Mouse (Mus musculus): ENCODE data around the gene Thsd4. TPM values are rescaled to one million over a fixed set of nuclear protein-coding genes. Genes with fewer than 3 reads are reported as not detected.

Gene Thsd4
- total and polyA plus RNA-seq, 2 experiments from 2014 or later: 4.8 to 45.0 TPM

GRCm38 (mm10) chr9:60477991-60478750 is 43.7 kb downstream of the Thsd4 start:
- 25% methylated on average over 14 of the region's 14 CpGs for WGBS
- Histone ChIP-seq H3K4me2 (ENCODE audit: low read depth, low read length) (peak overlapping the region; percentile 28), H3K9ac (replicated peaks; ENCODE audit: low read depth, low read length) (no peak overlapping the region), H3K9me3 (replicated peaks; ENCODE audit: control insufficient read depth, low read length) (no peaks in the 10 kb centered on the region), H3K27me3 (ENCODE audit: control insufficient read depth, insufficient read depth, low read length) (no peaks in the 10 kb centered on the region), H3K4me3 (ENCODE audit: low read depth, low read length) (no peak overlapping the region), H3K27ac (ENCODE audit: low read depth) (no peak overlapping the region), H3K36me3 (replicated peaks; ENCODE audit: control insufficient read depth, insufficient read depth, low read length) (no peaks in the 10 kb centered on the region), H3K4me1 (ENCODE audit: control insufficient read depth, insufficient read depth) (0 out of 2 replicates have a peak, but pooled peaks cover 17% of the 10 kb centered on the region)
- TF ChIP-seq CTCF (IDR thresholded peaks at IDR 0.05; ENCODE audit: low read depth) (no peak), EP300 (IDR thresholded peaks at IDR 0.05; ENCODE audit: low read depth) (no peak)
- peak; percentile 37 for DNase-seq (ENCODE audit: low spot score)
- peak; percentile 75 for ATAC-seq (ENCODE audit: insufficient read depth, low read depth)

GRCm38 (mm10) chr9:60460010-60460982 is 61.5 kb downstream of the Thsd4 start:
- Histone ChIP-seq H3K27ac (ENCODE audit: low read depth) (no peak overlapping the region), H3K4me1 (ENCODE audit: control insufficient read depth, insufficient read depth) (no peaks in the 10 kb centered on the region), H3K4me3 (ENCODE audit: low read depth, low read length) (no peak overlapping the region), H3K4me2 (ENCODE audit: low read depth, low read length) (no peak overlapping the region), H3K9ac (replicated peaks; ENCODE audit: low read depth, low read length) (no peak overlapping the region), H3K36me3 (replicated peaks; ENCODE audit: control insufficient read depth, insufficient read depth, low read length) (no peaks in the 10 kb centered on the region), H3K9me3 (replicated peaks; ENCODE audit: control insufficient read depth, low read length) (no peaks in the 10 kb centered on the region), H3K27me3 (ENCODE audit: control insufficient read depth, insufficient read depth, low read length) (no peaks in the 10 kb centered on the region)
- TF ChIP-seq CTCF (IDR thresholded peaks at IDR 0.05; ENCODE audit: low read depth): no peak
- TF ChIP-seq EP300 (IDR thresholded peaks at IDR 0.05; ENCODE audit: low read depth): no peak
- no peak for DNase-seq (ENCODE audit: low spot score)
- no peak for ATAC-seq (ENCODE audit: insufficient read depth, low read depth)
- 88% methylated on average over 13 of the region's 13 CpGs for WGBS

- no peaks in the 10 kb centered on the region for H3K27me3 ChIP-seq (ENCODE audit: control insufficient read depth, insufficient read depth, low read length)
- no peaks in the 10 kb centered on the region for H3K36me3 ChIP-seq (replicated peaks; ENCODE audit: control insufficient read depth, insufficient read depth, low read length)
- TF ChIP-seq EP300 (IDR thresholded peaks at IDR 0.05; ENCODE audit: low read depth): no peak
- no peak for TF ChIP-seq CTCF (IDR thresholded peaks at IDR 0.05; ENCODE audit: low read depth)
- H3K4me2 ChIP-seq (ENCODE audit: low read depth, low read length): peak overlapping the region; percentile 7; the same call in 1 of the 2 replicates
- no peak overlapping the region for H3K27ac ChIP-seq (ENCODE audit: low read depth)
- H3K4me3 ChIP-seq (ENCODE audit: low read depth, low read length): no peak overlapping the region
- DNase-seq (ENCODE audit: low spot score) (peak; percentile 23), ATAC-seq (ENCODE audit: insufficient read depth, low read depth) (peak; percentile 47; the same call in 1 of the 2 replicates)
- WGBS: 60% methylated on average over 14 of the region's 14 CpGs
- no peaks in the 10 kb centered on the region for H3K9me3 ChIP-seq (replicated peaks; ENCODE audit: control insufficient read depth, low read length)
- no peaks in the 10 kb centered on the region for H3K4me1 ChIP-seq (ENCODE audit: control insufficient read depth, insufficient read depth)
- no peak overlapping the region for H3K9ac ChIP-seq (replicated peaks; ENCODE audit: low read depth, low read length)
Observed at GRCm38 (mm10) chr9:60458468-60458962, 63.3 kb downstream of the Thsd4 start.

- TF ChIP-seq CTCF (IDR thresholded peaks at IDR 0.05; ENCODE audit: low read depth): no peak
- TF ChIP-seq EP300 (IDR thresholded peaks at IDR 0.05; ENCODE audit: low read depth): no peak
- H3K9ac ChIP-seq (replicated peaks; ENCODE audit: low read depth, low read length): no peak overlapping the region
- H3K4me3 ChIP-seq (ENCODE audit: low read depth, low read length): no peak overlapping the region
- peak overlapping the region; percentile 22; the same call in 1 of the 2 replicates for H3K4me2 ChIP-seq (ENCODE audit: low read depth, low read length)
- H3K36me3 ChIP-seq (replicated peaks; ENCODE audit: control insufficient read depth, insufficient read depth, low read length): no peaks in the 10 kb centered on the region
- H3K27me3 ChIP-seq (ENCODE audit: control insufficient read depth, insufficient read depth, low read length): no peaks in the 10 kb centered on the region
- ATAC-seq (ENCODE audit: insufficient read depth, low read depth) (peak; percentile 54), DNase-seq (ENCODE audit: low spot score) (no peak)
- no peaks in the 10 kb centered on the region for H3K4me1 ChIP-seq (ENCODE audit: control insufficient read depth, insufficient read depth)
- H3K27ac ChIP-seq (ENCODE audit: low read depth): 0 out of 2 replicates have a peak overlapping the region, but pooled peaks have one; percentile 23
- no peaks in the 10 kb centered on the region for H3K9me3 ChIP-seq (replicated peaks; ENCODE audit: control insufficient read depth, low read length)
- 53% methylated on average over 18 of the region's 18 CpGs for WGBS
Observed at GRCm38 (mm10) chr9:60457359-60458210, 64.3 kb downstream of the Thsd4 start.
